Mouse (Mus musculus): Measurements from ENCODE around the gene Smg8. TPM values are rescaled to one million over a fixed set of nuclear protein-coding genes. Genes with fewer than 3 reads are reported as not detected.

The Smg8 gene
- 20.1 and 22.1 TPM in 2 replicates for polyA plus RNA-seq (2015; fragmentation: Nextera tagmentation; extraction: Ambion mirVana)

GRCm38 (mm10) chr11:87086290-87086984 is at the start of gene Smg8:
TSS of gene Smg8 (minus strand) at chr11:87086774.
- H3K4me3 ChIP-seq = peak within 1 kb of the TSS; percentile 88
- no peaks in the 10 kb centered on the region for H3K9me3 ChIP-seq
- peak within 1 kb of the TSS; percentile 90 for H3K4me2 ChIP-seq
- peak; percentile 85 for ATAC-seq (ENCODE audit: low FRiP score, low read depth)
- under 1% methylated on average over 43 of the region's 43 CpGs for WGBS
- H3K27ac ChIP-seq (replicated peaks) = peak within 1 kb of the TSS; percentile 70
- H3K27me3 ChIP-seq = no peaks in the 10 kb centered on the region
- peak within 1 kb of the TSS; percentile 82 for H3K9ac ChIP-seq
- H3K4me1 ChIP-seq (replicated peaks) = peaks cover 34% of the 10 kb centered on the region
- H3K36me3 ChIP-seq = peaks cover 25% of the 10 kb centered on the region

GRCm38 (mm10) chr11:87136233-87136632 is 49.7 kb upstream of the Smg8 start:
- no peak overlapping the region for H3K27ac ChIP-seq (replicated peaks)
- H3K27me3 ChIP-seq = no peaks in the 10 kb centered on the region
- no peak overlapping the region for H3K4me2 ChIP-seq
- 91% methylated on average over 4 of the region's 4 CpGs for WGBS
- H3K4me3 ChIP-seq = no peak overlapping the region
- H3K4me1 ChIP-seq (replicated peaks) = no peaks in the 10 kb centered on the region
- no peak for ATAC-seq (ENCODE audit: low FRiP score, low read depth)
- H3K9me3 ChIP-seq = no peaks in the 10 kb centered on the region
- no peak overlapping the region for H3K9ac ChIP-seq
- H3K36me3 ChIP-seq = peaks cover 27% of the 10 kb centered on the region

GRCm38 (mm10) chr11:87126824-87127816 is 40.5 kb upstream of the Smg8 start, which contains the start of gene Trim37:
TSS of gene Trim37 (plus strand) at chr11:87127077.
- peak within 1 kb of the TSS; percentile 94 for H3K4me3 ChIP-seq
- peak; percentile 96 for ATAC-seq (ENCODE audit: low FRiP score, low read depth)
- peak within 1 kb of the TSS; percentile 90 for H3K9ac ChIP-seq
- H3K4me1 ChIP-seq (replicated peaks) = peaks cover 22% of the 10 kb centered on the region
- no peaks in the 10 kb centered on the region for H3K27me3 ChIP-seq
- H3K4me2 ChIP-seq = peak within 1 kb of the TSS; percentile 70
- peak within 1 kb of the TSS; percentile 92 for H3K27ac ChIP-seq (replicated peaks)
- no peaks in the 10 kb centered on the region for H3K9me3 ChIP-seq
- H3K36me3 ChIP-seq = peaks cover 22% of the 10 kb centered on the region
- WGBS = under 1% methylated on average over 97 of the region's 105 CpGs

- Histone ChIP-seq H3K36me3 (peaks cover 24% of the 10 kb centered on the region), H3K4me2 (peak overlapping the region; percentile 70), H3K9ac (peak overlapping the region; percentile 90), H3K4me3 (peak overlapping the region; percentile 94), H3K27ac (replicated peaks) (peak overlapping the region; percentile 92), H3K27me3 (no peaks in the 10 kb centered on the region), H3K4me1 (replicated peaks) (peaks cover 22% of the 10 kb centered on the region), H3K9me3 (no peaks in the 10 kb centered on the region)
- WGBS = under 1% methylated on average over 12 of the region's 12 CpGs
- no peak for ATAC-seq (ENCODE audit: low FRiP score, low read depth)
Measured at GRCm38 (mm10) chr11:87126281-87126823, 39.8 kb upstream of the Smg8 start.

- ATAC-seq (ENCODE audit: low FRiP score, low read depth) = no peak
- Histone ChIP-seq H3K9me3 (no peaks in the 10 kb centered on the region), H3K27ac (replicated peaks) (peak overlapping the region; percentile 92), H3K4me2 (peak overlapping the region; percentile 70), H3K4me1 (replicated peaks) (peaks cover 22% of the 10 kb centered on the region), H3K4me3 (peak overlapping the region; percentile 94; the same call in 1 of the 2 replicates), H3K36me3 (peaks cover 32% of the 10 kb centered on the region), H3K27me3 (no peaks in the 10 kb centered on the region), H3K9ac (no peak overlapping the region)
- WGBS = 51% methylated on average over 4 of the region's 4 CpGs
Measured at GRCm38 (mm10) chr11:87125562-87125961, 39.0 kb upstream of the Smg8 start.

- peaks cover 7% of the 10 kb centered on the region; the same call in 1 of the 2 replicates for H3K4me1 ChIP-seq (replicated peaks)
- ATAC-seq (ENCODE audit: low FRiP score, low read depth) = no peak
- no peak overlapping the region for H3K27ac ChIP-seq (replicated peaks)
- no peak overlapping the region for H3K4me2 ChIP-seq
- H3K27me3 ChIP-seq = no peaks in the 10 kb centered on the region
- no peaks in the 10 kb centered on the region for H3K9me3 ChIP-seq
- H3K36me3 ChIP-seq = peaks cover 56% of the 10 kb centered on the region
- no peak overlapping the region for H3K4me3 ChIP-seq
- WGBS = 81% methylated on average over 8 of the region's 8 CpGs
- no peak overlapping the region for H3K9ac ChIP-seq
Measured at GRCm38 (mm10) chr11:87121864-87122263, 35.3 kb upstream of the Smg8 start.

- peak overlapping the region; percentile 86 for H3K4me3 ChIP-seq
- no peaks in the 10 kb centered on the region for H3K27me3 ChIP-seq
- peak overlapping the region; percentile 96 for H3K27ac ChIP-seq (replicated peaks)
- peak overlapping the region; percentile 68 for H3K4me2 ChIP-seq
- no peaks in the 10 kb centered on the region for H3K36me3 ChIP-seq
- H3K4me1 ChIP-seq (replicated peaks) = peaks cover 24% of the 10 kb centered on the region
- peak overlapping the region; percentile 87 for H3K9ac ChIP-seq
- ATAC-seq (ENCODE audit: low FRiP score, low read depth) = no peak
- 8% methylated on average over 9 of the region's 9 CpGs for WGBS
- H3K9me3 ChIP-seq = no peaks in the 10 kb centered on the region
Measured at GRCm38 (mm10) chr11:87110172-87110909, 23.8 kb upstream of the Smg8 start.

GRCm38 (mm10) chr11:87109519-87110171 is 23.1 kb upstream of the Smg8 start:
- Histone ChIP-seq H3K9ac (peak overlapping the region; percentile 87), H3K4me2 (peak overlapping the region; percentile 68), H3K9me3 (no peaks in the 10 kb centered on the region), H3K36me3 (no peaks in the 10 kb centered on the region), H3K27me3 (no peaks in the 10 kb centered on the region), H3K4me1 (replicated peaks) (peaks cover 24% of the 10 kb centered on the region), H3K4me3 (peak overlapping the region; percentile 86), H3K27ac (replicated peaks) (peak overlapping the region; percentile 96)
- 0% methylated on average over 42 of the region's 42 CpGs for WGBS
- no peak for ATAC-seq (ENCODE audit: low FRiP score, low read depth)

- H3K4me3 ChIP-seq = peak within 1 kb of the TSS; percentile 86
- H3K27ac ChIP-seq (replicated peaks) = peak within 1 kb of the TSS; percentile 96
- under 1% methylated on average over 40 of the region's 40 CpGs for WGBS
- H3K9me3 ChIP-seq = no peaks in the 10 kb centered on the region
- H3K4me2 ChIP-seq = peak within 1 kb of the TSS; percentile 68
- peak within 1 kb of the TSS; percentile 87 for H3K9ac ChIP-seq
- H3K36me3 ChIP-seq = no peaks in the 10 kb centered on the region
- no peaks in the 10 kb centered on the region for H3K27me3 ChIP-seq
- H3K4me1 ChIP-seq (replicated peaks) = peaks cover 24% of the 10 kb centered on the region
- peak; percentile 100 for ATAC-seq (ENCODE audit: low FRiP score, low read depth)
Measured at GRCm38 (mm10) chr11:87108755-87109518, 22.4 kb upstream of the Smg8 start, which contains the start of gene Ska2. TSS of gene Ska2 (plus strand) at chr11:87109234.

GRCm38 (mm10) chr11:87108409-87108754 is 21.8 kb upstream of the Smg8 start, which contains the start of gene Prr11:
TSS of gene Prr11 (minus strand) at chr11:87108708.
- Histone ChIP-seq H3K9me3 (no peaks in the 10 kb centered on the region), H3K4me2 (peak within 1 kb of the TSS; percentile 68), H3K27me3 (no peaks in the 10 kb centered on the region), H3K36me3 (no peaks in the 10 kb centered on the region), H3K27ac (replicated peaks) (peak within 1 kb of the TSS; percentile 96), H3K4me1 (replicated peaks) (peaks cover 24% of the 10 kb centered on the region), H3K9ac (peak within 1 kb of the TSS; percentile 87), H3K4me3 (peak within 1 kb of the TSS; percentile 86)
- ATAC-seq (ENCODE audit: low FRiP score, low read depth) = no peak
- WGBS = 0% methylated on average over 14 of the region's 14 CpGs
